Mouse (Mus musculus): ENCODE measurements around the gene Mrpl27.

DNA sequence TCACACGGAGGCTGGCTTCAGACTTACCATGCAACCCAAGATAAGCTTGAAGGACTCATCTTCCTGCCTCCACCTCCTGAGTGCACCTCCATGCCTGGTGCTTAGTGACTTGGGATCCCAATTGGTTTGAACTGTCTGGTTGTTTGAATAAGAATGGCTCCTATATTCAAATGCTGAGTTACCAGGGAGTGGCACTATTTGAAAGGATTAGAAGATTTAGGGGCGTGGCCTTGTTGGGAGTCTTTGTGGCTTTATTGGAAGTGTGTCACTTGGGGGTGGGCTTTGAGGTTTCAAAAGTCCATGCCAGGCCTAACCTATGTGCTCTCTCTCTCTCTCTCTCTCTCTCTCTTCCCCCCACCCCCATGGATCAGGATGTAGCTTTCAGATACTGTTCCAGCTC, 35.9 kb upstream of the Mrpl27 start:
- TF ChIP-seq HCFC1 (IDR thresholded peaks at IDR 0.05; ENCODE audit: borderline replicate concordance, insufficient read depth, low read length) (no peak), MAFK (IDR thresholded peaks at IDR 0.05; ENCODE audit: insufficient read depth, low read depth, low read length) (no peak)
